Mouse (Mus musculus) E14TG2a.4 (cell line): ENCODE data around the gene Il17f.

ENCODE experiments used
- CTCF ChIP-seq: conservative IDR thresholded peaks from 2 replicates; pipeline ENCODE4 v1.5.1; 2014; ENCODE audit warnings: low read length
- NANOG ChIP-seq: IDR thresholded peaks from 2 replicates; pipeline ENCODE4 v1.6.1; 2014; ENCODE audit warnings: borderline replicate concordance, low read length, mixed read lengths
- POU5F1 ChIP-seq: IDR thresholded peaks from 2 replicates; pipeline ENCODE4 v1.6.1; 2014; ENCODE audit warnings: low read length, borderline replicate concordance

- TF ChIP-seq CTCF (no peak), POU5F1 (no peak), NANOG (no peak)
Observed at GRCm38 (mm10) chr1:20836551-20837125, 46.2 kb upstream of the Il17f start.
